Mouse (Mus musculus): Measurements from ENCODE around the gene Enpp5. TPM values are rescaled to one million over a fixed set of nuclear protein-coding genes. Genes with fewer than 3 reads are reported as not detected.
A peak's percentile ranks its signal among the peaks of the same experiment; 100 is the strongest.

Gene Enpp5
- polyA plus RNA-seq, 1 experiment from 2014 or later: 116 TPM

DNA sequence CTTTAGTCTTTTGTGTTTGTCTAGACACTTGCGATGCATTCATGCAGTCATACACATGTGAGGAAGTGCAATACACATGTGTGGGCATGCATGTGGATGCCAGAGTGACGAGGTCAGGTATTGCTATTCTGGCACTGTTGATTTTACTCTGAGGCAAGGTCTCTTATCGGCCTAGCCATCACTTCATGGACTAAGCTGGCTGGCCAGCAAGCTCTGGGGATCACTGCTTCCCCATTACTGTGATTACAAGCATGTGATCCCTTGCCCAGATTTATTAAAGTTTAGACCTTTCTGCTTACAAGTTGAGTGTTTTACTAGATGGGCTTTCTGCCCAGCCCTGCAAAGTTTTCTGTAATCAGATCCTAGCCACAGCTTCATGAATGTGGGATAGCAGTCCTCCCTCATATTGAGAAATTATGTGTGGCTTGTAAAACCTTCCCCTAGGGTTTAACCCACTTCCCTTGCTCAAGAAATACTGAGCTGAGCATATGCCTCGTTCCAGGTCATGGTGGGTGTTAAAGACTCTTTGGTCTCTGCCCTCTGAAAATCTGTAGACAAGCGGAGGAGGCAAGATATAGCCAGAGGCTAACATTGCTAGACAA is 17.2 kb upstream of the Enpp5 start:
- Histone ChIP-seq H3K27ac (replicated peaks) (no peak overlapping the region), H3K9ac (no peak overlapping the region), H3K9me3 (no peaks in the 10 kb centered on the region), H3K4me1 (replicated peaks) (no peaks in the 10 kb centered on the region), H3K4me3 (no peak overlapping the region), H3K27me3 (no peaks in the 10 kb centered on the region), H3K4me2 (no peak overlapping the region), H3K36me3 (no peaks in the 10 kb centered on the region)
- WGBS: 81% methylated on average over 5 of the region's 5 CpGs
- no peak for ATAC-seq (ENCODE audit: low FRiP score, low read depth)

DNA sequence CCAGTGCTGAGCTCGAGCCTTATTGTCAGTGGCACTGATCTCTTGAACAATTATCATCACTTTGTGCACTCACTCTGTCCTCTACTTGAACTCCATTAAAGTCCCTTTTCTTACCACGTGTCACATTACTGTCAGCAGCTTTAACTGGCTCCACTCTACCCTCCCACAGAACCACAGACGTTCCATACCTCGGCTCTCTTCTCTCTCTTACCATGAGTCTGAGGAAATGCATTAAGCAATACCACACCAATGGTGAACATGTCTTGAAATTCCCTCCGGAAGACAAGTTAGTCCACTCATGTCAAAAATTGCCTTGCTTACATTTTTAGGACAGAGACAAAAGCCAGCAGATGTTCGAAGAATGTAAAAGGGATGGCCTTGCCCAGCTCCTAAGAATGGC is 9.7 kb upstream of the Enpp5 start:
- no peak overlapping the region for H3K4me3 ChIP-seq
- H3K27ac ChIP-seq (replicated peaks): no peak overlapping the region
- H3K4me2 ChIP-seq: no peak overlapping the region
- no peaks in the 10 kb centered on the region for H3K36me3 ChIP-seq
- H3K4me1 ChIP-seq (replicated peaks): no peaks in the 10 kb centered on the region
- WGBS: 82% methylated on average over 6 of the region's 6 CpGs
- H3K27me3 ChIP-seq: no peaks in the 10 kb centered on the region
- no peak overlapping the region for H3K9ac ChIP-seq
- no peaks in the 10 kb centered on the region for H3K9me3 ChIP-seq
- ATAC-seq (ENCODE audit: low FRiP score, low read depth): no peak

DNA sequence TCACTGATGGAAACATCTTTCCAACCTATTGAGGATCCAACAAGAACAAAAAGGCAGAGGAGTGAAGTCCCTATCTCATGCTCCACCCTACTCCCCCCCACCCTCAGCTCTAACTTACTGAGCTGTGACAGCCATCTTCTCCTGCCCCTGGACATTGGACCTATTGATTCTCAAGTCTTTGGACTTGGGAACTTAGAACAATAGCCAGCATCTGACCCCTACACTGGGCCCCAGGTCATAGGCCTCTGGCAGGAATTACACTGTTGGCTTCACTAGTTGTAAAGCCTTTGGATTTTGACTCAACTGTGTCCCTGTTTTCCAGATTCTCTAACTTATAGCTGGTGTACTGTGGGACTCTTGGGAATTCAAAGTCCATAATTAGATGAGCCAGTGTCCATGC is 6.9 kb upstream of the Enpp5 start:
- Histone ChIP-seq H3K4me3 (no peak overlapping the region), H3K4me1 (replicated peaks) (no peaks in the 10 kb centered on the region), H3K27ac (replicated peaks) (no peak overlapping the region), H3K27me3 (no peaks in the 10 kb centered on the region), H3K4me2 (no peak overlapping the region), H3K36me3 (no peaks in the 10 kb centered on the region), H3K9ac (no peak overlapping the region), H3K9me3 (no peaks in the 10 kb centered on the region)
- ATAC-seq (ENCODE audit: low FRiP score, low read depth): no peak

DNA sequence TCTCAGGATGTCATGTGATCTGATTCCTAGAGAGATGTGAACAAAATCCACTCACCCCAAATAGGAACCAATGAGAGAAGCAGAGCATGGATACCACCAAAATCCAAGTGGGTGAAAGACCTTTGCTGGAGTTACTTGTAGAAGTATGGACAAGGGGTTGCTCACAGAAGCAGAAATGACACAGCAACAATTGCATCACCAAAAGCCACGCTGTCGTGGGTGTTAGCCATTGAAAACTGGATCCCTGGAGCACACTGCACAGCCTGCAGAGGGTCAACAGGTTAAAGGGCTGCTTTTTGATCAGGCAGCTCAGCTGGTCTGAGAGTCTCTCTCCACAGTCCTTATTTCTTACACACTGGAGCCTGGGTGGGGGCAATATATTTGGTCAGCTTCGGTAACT is 3.0 kb upstream of the Enpp5 start:
- Histone ChIP-seq H3K4me3 (no peak overlapping the region), H3K27me3 (no peaks in the 10 kb centered on the region), H3K36me3 (peaks cover under 1% of the 10 kb centered on the region; the same call in 1 of the 2 replicates), H3K4me2 (no peak overlapping the region), H3K9me3 (no peaks in the 10 kb centered on the region), H3K9ac (no peak overlapping the region), H3K27ac (replicated peaks) (no peak overlapping the region), H3K4me1 (replicated peaks) (peaks cover 13% of the 10 kb centered on the region)
- 81% methylated on average over 3 of the region's 3 CpGs for WGBS
- no peak for ATAC-seq (ENCODE audit: low FRiP score, low read depth)

DNA sequence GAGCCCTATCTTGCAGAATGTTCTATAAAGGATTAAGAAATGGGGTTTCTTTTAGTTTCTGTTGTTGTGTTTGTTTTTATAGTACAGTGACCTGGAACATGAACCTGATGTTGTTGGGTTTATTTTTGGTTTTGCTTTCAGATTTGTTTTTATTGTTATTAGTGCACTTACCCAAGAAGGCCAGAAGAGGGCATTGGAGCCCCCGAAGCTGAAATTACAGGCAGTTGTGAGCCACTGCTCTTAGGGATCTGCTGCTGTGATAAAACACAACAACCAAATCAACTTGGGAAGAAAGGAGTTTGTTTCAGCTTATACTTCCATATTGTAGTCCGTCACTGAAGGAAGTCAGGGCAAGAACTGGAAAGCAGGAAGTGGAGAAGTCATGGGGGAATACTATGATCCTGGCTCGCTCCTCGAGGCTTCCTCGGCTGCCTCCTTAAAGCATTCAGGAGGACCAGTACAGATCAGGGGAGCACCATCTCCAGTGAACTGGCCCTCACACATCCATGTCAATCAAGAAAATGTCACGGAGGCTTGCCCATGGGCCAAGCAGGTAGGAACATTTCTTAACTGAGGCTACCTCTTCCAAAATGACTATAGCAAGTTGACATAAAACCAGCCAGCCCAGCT is 2.4 kb upstream of the Enpp5 start:
- peaks cover 6% of the 10 kb centered on the region for H3K36me3 ChIP-seq
- 59% methylated on average over 6 of the region's 6 CpGs for WGBS
- no peak for ATAC-seq (ENCODE audit: low FRiP score, low read depth)

DNA sequence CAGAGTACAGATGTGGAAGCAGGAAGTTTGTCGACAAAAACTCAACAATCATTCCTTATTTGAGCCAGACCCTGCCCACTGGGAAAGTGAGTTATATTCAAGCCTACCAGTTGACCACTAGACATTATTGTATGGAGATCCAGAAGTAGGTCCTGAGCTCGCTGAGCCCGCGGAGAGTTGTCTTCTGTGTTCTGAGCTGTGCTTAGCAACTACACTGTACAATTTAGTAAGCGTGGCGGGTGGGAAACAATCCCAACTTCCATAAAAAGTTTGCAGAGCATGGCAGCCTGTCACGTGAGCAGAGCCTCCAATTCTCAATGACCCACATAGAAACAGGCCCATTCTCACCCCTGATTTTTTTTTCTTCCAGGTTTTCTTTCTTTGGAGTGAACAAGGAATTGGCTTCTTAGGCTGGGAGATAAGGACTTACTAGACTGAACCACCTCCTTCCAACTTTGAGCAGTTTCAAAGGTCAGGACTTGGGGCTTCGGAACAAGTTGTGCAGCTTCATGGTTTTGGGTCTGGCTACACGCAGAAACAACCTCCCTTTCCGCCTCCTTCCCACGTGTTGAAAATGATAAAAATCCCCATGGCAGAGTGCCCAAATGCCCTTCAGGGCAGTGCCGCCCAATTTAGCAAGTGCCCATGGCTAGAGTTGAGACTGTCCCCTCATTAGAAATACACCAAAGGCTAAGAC is 1.3 kb upstream of the Enpp5 start:
- Histone ChIP-seq H3K27ac (replicated peaks) (no peak overlapping the region), H3K4me2 (no peak overlapping the region), H3K4me3 (no peak overlapping the region), H3K9me3 (no peaks in the 10 kb centered on the region), H3K4me1 (replicated peaks) (peaks cover 24% of the 10 kb centered on the region), H3K9ac (no peak overlapping the region), H3K36me3 (peaks cover 16% of the 10 kb centered on the region), H3K27me3 (no peaks in the 10 kb centered on the region)
- WGBS: 85% methylated on average over 12 of the region's 12 CpGs
- ATAC-seq (ENCODE audit: low FRiP score, low read depth): no peak

More for the DNA sequence above, 2.4 kb upstream of the Enpp5 start:
- Histone ChIP-seq H3K27ac (replicated peaks) (no peak overlapping the region), H3K27me3 (no peaks in the 10 kb centered on the region), H3K9ac (no peak overlapping the region), H3K9me3 (no peaks in the 10 kb centered on the region), H3K4me3 (no peak overlapping the region), H3K4me1 (replicated peaks) (peaks cover 13% of the 10 kb centered on the region), H3K4me2 (no peak overlapping the region)

DNA sequence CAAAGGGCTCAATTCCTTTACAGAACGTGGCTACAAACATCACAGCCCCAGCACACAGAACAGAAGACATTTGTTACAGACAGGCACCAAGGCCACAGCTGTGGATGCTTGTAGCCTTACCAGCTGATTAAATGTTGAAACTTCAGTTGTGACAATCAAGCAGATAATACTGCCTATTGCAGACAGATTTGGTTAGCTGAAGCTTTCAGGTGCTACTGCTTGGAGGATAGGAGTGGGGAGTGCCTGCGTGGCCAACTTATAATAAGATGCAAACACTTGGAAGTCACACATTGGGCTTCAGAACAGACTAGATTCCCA is 811 bp upstream of the Enpp5 start:
- Histone ChIP-seq H3K9ac (no peak overlapping the region), H3K9me3 (no peaks in the 10 kb centered on the region), H3K4me3 (no peak overlapping the region), H3K27ac (replicated peaks) (no peak overlapping the region), H3K27me3 (no peaks in the 10 kb centered on the region), H3K36me3 (peaks cover 22% of the 10 kb centered on the region), H3K4me2 (no peak overlapping the region), H3K4me1 (replicated peaks) (peaks cover 29% of the 10 kb centered on the region)
- no peak for ATAC-seq (ENCODE audit: low FRiP score, low read depth)
- 72% methylated on average over 2 of the region's 2 CpGs for WGBS

DNA sequence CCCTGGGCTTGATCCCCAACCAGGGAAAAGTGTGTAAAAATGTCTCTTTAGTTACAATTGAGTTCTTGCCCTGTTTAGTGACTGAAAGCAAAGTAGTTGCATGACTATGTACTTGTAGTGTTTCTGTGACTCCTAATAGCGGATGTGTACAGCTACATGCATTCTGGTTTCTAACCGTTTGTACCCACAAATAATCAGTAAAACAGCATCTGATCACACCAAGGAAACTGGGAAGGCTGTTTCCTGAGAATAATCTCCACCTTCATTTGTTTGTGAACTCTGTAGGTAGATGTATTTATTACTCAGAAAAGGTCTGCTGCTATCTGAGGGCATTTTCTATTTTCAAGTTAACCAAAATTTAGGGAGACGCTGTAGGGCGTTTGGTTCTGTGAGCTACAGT is 4.5 kb downstream of the Enpp5 start:
- WGBS: 96% methylated on average over 4 of the region's 4 CpGs
- no peaks in the 10 kb centered on the region for H3K9me3 ChIP-seq
- H3K4me3 ChIP-seq: no peak overlapping the region
- H3K36me3 ChIP-seq: peaks cover 66% of the 10 kb centered on the region
- H3K9ac ChIP-seq: no peak overlapping the region
- H3K27me3 ChIP-seq: no peaks in the 10 kb centered on the region
- ATAC-seq (ENCODE audit: low FRiP score, low read depth): no peak
- H3K27ac ChIP-seq (replicated peaks): no peak overlapping the region
- 0 out of 2 replicates have a peak overlapping the region, but pooled peaks have one; percentile 29 for H3K4me2 ChIP-seq
- peaks cover 37% of the 10 kb centered on the region for H3K4me1 ChIP-seq (replicated peaks)

DNA sequence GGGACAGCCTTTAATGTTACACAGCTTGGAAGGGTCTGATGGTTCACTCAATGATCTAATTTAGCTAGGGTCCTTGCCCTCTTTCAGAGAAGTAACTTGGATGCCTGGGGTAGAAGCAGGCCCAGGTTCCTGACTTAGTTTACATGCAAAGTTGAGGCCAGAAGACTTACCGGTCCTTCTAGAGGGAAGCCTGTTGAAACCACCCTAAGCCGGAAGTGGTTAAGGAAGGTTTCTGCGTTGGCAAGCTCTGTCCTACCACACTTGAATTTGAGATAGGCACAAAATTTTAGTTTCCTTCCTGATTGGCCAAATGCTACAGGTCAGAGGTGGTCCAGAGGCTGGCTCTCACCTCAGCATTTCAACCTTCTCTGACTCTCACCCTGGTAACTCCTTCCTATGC is 9.6 kb downstream of the Enpp5 start:
- H3K9me3 ChIP-seq: no peaks in the 10 kb centered on the region
- peaks cover 54% of the 10 kb centered on the region for H3K36me3 ChIP-seq
- 94% methylated on average over 3 of the region's 3 CpGs for WGBS
- no peak for ATAC-seq (ENCODE audit: low FRiP score, low read depth)
- no peak overlapping the region for H3K9ac ChIP-seq
- H3K27me3 ChIP-seq: no peaks in the 10 kb centered on the region
- H3K27ac ChIP-seq (replicated peaks): no peak overlapping the region
- no peak overlapping the region for H3K4me2 ChIP-seq
- peaks cover 4% of the 10 kb centered on the region for H3K4me1 ChIP-seq (replicated peaks)
- no peak overlapping the region for H3K4me3 ChIP-seq

DNA sequence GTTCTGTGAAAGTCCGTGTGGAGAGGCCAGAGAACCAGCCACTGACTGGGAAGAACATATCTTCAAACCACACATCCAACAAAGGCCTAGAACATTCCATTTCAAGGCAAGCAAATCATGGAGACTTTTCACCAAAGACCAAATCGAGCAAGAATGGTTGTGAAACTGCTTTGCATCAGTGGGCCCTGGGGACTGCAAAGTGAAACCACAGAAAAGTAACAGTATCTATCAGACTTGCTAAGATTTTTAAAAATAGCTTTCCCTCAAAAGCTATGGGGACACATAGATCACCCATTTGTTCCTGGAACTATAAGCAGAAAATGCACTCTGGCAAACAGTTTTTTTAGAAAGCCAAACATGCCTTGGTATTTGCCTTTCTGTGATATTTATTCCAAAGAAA is 12.3 kb downstream of the Enpp5 start:
- no peak overlapping the region for H3K9ac ChIP-seq
- H3K4me2 ChIP-seq: no peak overlapping the region
- H3K36me3 ChIP-seq: peaks cover 29% of the 10 kb centered on the region
- no peaks in the 10 kb centered on the region for H3K4me1 ChIP-seq (replicated peaks)
- H3K4me3 ChIP-seq: no peak overlapping the region
- WGBS: 69% methylated on average over 2 of the region's 2 CpGs
- ATAC-seq (ENCODE audit: low FRiP score, low read depth): no peak
- H3K9me3 ChIP-seq: no peaks in the 10 kb centered on the region
- no peak overlapping the region for H3K27ac ChIP-seq (replicated peaks)
- H3K27me3 ChIP-seq: no peaks in the 10 kb centered on the region

DNA sequence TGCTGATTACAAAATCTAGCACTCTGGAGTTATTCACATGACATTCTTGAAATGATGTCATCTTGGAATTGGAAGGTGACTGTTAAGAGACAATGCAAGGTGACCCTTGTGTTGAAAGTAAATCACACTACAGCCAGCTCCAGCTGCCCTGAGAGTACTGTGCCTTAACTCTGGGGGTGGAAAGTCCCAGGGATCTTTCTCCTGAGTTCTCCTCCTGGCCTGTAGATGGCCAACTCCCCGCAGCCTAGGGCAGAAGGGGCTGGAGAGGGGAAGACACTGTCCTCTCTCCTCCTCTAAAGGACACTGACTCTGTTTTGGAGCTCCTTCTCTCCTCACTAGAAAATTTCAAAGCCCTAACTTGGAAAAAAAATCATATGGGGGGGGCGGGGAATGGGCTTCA is 12.9 kb downstream of the Enpp5 start:
- WGBS: 37% methylated on average over 2 of the region's 2 CpGs
- H3K36me3 ChIP-seq: peaks cover 24% of the 10 kb centered on the region
- H3K4me1 ChIP-seq (replicated peaks): no peaks in the 10 kb centered on the region
- H3K9ac ChIP-seq: no peak overlapping the region
- H3K4me3 ChIP-seq: no peak overlapping the region
- H3K4me2 ChIP-seq: no peak overlapping the region
- H3K27ac ChIP-seq (replicated peaks): no peak overlapping the region
- H3K27me3 ChIP-seq: no peaks in the 10 kb centered on the region
- ATAC-seq (ENCODE audit: low FRiP score, low read depth): no peak
- H3K9me3 ChIP-seq: no peaks in the 10 kb centered on the region

DNA sequence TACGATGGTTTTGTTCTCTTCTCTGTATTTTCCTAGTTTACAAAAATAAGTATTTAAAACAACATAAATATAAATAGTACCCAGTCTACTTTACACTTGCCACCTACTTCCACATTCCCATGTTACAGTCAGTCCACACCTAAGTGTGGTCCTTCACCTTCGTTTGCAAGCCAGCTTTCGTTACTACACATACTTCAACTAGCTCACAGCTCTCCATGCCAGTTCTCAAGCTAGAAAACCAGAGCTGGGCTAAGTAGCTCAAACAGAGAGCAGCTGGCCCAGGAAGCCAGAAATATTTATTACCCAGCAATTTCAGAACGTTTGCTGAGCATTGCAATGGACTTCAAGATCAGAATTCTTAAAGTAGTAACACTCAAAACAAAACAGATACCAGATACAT is 21.9 kb downstream of the Enpp5 start:
- Histone ChIP-seq H3K4me1 (replicated peaks) (peaks cover 9% of the 10 kb centered on the region), H3K27ac (replicated peaks) (no peak overlapping the region), H3K9ac (no peak overlapping the region), H3K36me3 (no peaks in the 10 kb centered on the region), H3K4me2 (no peak overlapping the region), H3K9me3 (no peaks in the 10 kb centered on the region), H3K4me3 (no peak overlapping the region), H3K27me3 (no peaks in the 10 kb centered on the region)
- no peak for ATAC-seq (ENCODE audit: low FRiP score, low read depth)
- WGBS: 81% methylated on average over 4 of the region's 4 CpGs

Data from hindbrain, embryonic 15.5 days (tissue).